Mouse (Mus musculus) CH12.LX (cell line): ENCODE measurements around the gene Gm21983. TPM values are rescaled to one million over a fixed set of nuclear protein-coding genes. Genes with fewer than 3 reads are reported as not detected.

Experiments used
- DNase-seq: peaks from one replicate; pipeline ENCODE4 v3.0.0-alpha.2; 2013; ENCODE audit errors: extremely low read depth
- H3K27ac ChIP-seq: 2 replicates; pipeline ENCODE4 v1.5.1; 2012; ENCODE audit warnings: low read depth, mild to moderate bottlenecking, control low read depth, moderate library complexity; ENCODE audit not compliant: insufficient read depth
- H3K27me3 ChIP-seq: replicated peaks from 2 replicates; pipeline ENCODE3; 2012; ENCODE audit warnings: inconsistent platforms
- H3K36me3 ChIP-seq, 2 experiments: replicated peaks in 1 of 2; 2 replicates each; pipeline versions ENCODE3 to v1.6.1; 2012; ENCODE audit warnings: inconsistent platforms in 1 of 2, low read length in 1 of 2, mild to moderate bottlenecking in 1 of 2, mixed read lengths in 1 of 2, moderate library complexity in 1 of 2; ENCODE audit not compliant: control insufficient read depth in 1 of 2, insufficient read depth in 1 of 2
- H3K4me1 ChIP-seq, 2 experiments: 2 replicates each; pipeline ENCODE4 v1.6.1; 2012; ENCODE audit warnings: inconsistent platforms in 1 of 2, moderate library complexity in 1 of 2; ENCODE audit not compliant: insufficient read depth in 2 of 2, control insufficient read depth in 1 of 2
- H3K4me2 ChIP-seq: 2 replicates; pipeline ENCODE4 v1.6.1; 2012; ENCODE audit warnings: low read depth, mild to moderate bottlenecking, control low read depth; ENCODE audit not compliant: poor library complexity, insufficient read depth, severe bottlenecking
- H3K4me3 ChIP-seq, 3 experiments: fragments of 150-350 bp in 1 of 3; sonication (generic) in 1 of 3; replicated peaks in 1 of 3; 2 replicates each; pipeline versions ENCODE3 to v1.5.1; 2011 to 2012; ENCODE audit warnings: low read depth in 2 of 3, low read length in 2 of 3, mild to moderate bottlenecking in 2 of 3, moderate library complexity in 2 of 3, control low read depth in 1 of 3, improper control_type of control experiment in 1 of 3, inconsistent platforms in 1 of 3, mixed read lengths in 1 of 3; ENCODE audit not compliant: poor library complexity in 1 of 3
- H3K79me2 ChIP-seq: replicated peaks from 2 replicates; pipeline ENCODE4 v1.6.1; 2012; ENCODE audit warnings: mild to moderate bottlenecking, moderate library complexity; ENCODE audit not compliant: control insufficient read depth, poor library complexity, insufficient read depth, severe bottlenecking; ENCODE audit errors: extremely low read depth
- H3K9ac ChIP-seq: 2 replicates; pipeline ENCODE4 v1.6.1; 2012; ENCODE audit warnings: low read depth, mild to moderate bottlenecking, control low read depth, moderate library complexity; ENCODE audit not compliant: insufficient read depth
- H3K9me3 ChIP-seq: replicated peaks from 2 replicates; pipeline ENCODE3; 2012; ENCODE audit warnings: low read length, inconsistent platforms, mixed read lengths
- BHLHE40 ChIP-seq: IDR thresholded peaks from 2 replicates; pipeline ENCODE4 v1.6.1; 2011; ENCODE audit warnings: mild to moderate bottlenecking, low read depth, low read length, improper control_type of control experiment
- E2F4 ChIP-seq: IDR thresholded peaks from 2 replicates; pipeline ENCODE4 v1.6.1; 2011; ENCODE audit warnings: low read depth, low read length, improper control_type of control experiment; ENCODE audit not compliant: insufficient replicate concordance
- ELF1 ChIP-seq: IDR thresholded peaks from 2 replicates; pipeline ENCODE4 v1.6.1; 2014; ENCODE audit warnings: low read depth, mild to moderate bottlenecking, inconsistent platforms, low read length, improper control_type of control experiment
- EP300 ChIP-seq: IDR thresholded peaks from 2 replicates; pipeline ENCODE4 v1.6.1; 2011; ENCODE audit warnings: low read length, improper control_type of control experiment
- ETS1 ChIP-seq: conservative IDR thresholded peaks from 2 replicates; pipeline ENCODE4 v1.6.1; 2012; ENCODE audit warnings: low read depth, mild to moderate bottlenecking, inconsistent platforms, low read length, improper control_type of control experiment, moderate library complexity
- GABPA ChIP-seq: IDR thresholded peaks from 2 replicates; pipeline ENCODE4 v1.6.1; 2012; ENCODE audit warnings: low read depth, low read length, improper control_type of control experiment, inconsistent platforms; ENCODE audit not compliant: insufficient replicate concordance
- HCFC1 ChIP-seq: IDR thresholded peaks from 2 replicates; pipeline ENCODE4 v1.6.1; 2012; ENCODE audit warnings: low read depth, mild to moderate bottlenecking, inconsistent platforms, low read length, improper control_type of control experiment
- IRF4 ChIP-seq: IDR thresholded peaks from 2 replicates; pipeline ENCODE4 v1.6.1; 2014; ENCODE audit warnings: low read depth, mild to moderate bottlenecking, inconsistent platforms, low read length, improper control_type of control experiment
- JUN ChIP-seq: IDR thresholded peaks from 2 replicates; pipeline ENCODE4 v1.6.1; 2011; ENCODE audit warnings: low read depth, mild to moderate bottlenecking, low read length, improper control_type of control experiment, moderate library complexity; ENCODE audit not compliant: insufficient read depth
- JUND ChIP-seq: conservative IDR thresholded peaks from 2 replicates; pipeline ENCODE4 v1.6.1; 2011; ENCODE audit warnings: low read depth, low read length, improper control_type of control experiment
- KAT2A ChIP-seq: IDR thresholded peaks from 2 replicates; pipeline ENCODE4 v1.6.1; 2012; ENCODE audit warnings: low read length, improper control_type of control experiment, inconsistent platforms; ENCODE audit not compliant: insufficient replicate concordance
- MAZ ChIP-seq: IDR thresholded peaks from 2 replicates; pipeline ENCODE4 v1.6.1; 2012; ENCODE audit warnings: low read depth, mild to moderate bottlenecking, inconsistent platforms, low read length, improper control_type of control experiment, moderate library complexity
- MEF2A ChIP-seq: IDR thresholded peaks from 2 replicates; pipeline ENCODE4 v1.6.1; 2014; ENCODE audit warnings: low read depth, mild to moderate bottlenecking, inconsistent platforms, low read length, improper control_type of control experiment, borderline replicate concordance
- NELFE ChIP-seq: IDR thresholded peaks from 2 replicates; pipeline ENCODE4 v1.6.1; 2011; ENCODE audit warnings: low read depth, low read length, improper control_type of control experiment
- NRF1 ChIP-seq: IDR thresholded peaks from 2 replicates; pipeline ENCODE4 v1.6.1; 2014; ENCODE audit warnings: low read depth, mild to moderate bottlenecking, inconsistent platforms, low read length, improper control_type of control experiment, moderate library complexity
- PAX5 ChIP-seq: IDR thresholded peaks from 2 replicates; pipeline ENCODE4 v1.6.1; 2012; ENCODE audit warnings: low read length, inconsistent platforms, mixed read lengths
- RAD21 ChIP-seq: IDR thresholded peaks from 2 replicates; pipeline ENCODE4 v1.6.1; 2011; ENCODE audit warnings: low read depth, mild to moderate bottlenecking, low read length, improper control_type of control experiment, moderate library complexity
- RCOR1 ChIP-seq: conservative IDR thresholded peaks from 2 replicates; pipeline ENCODE4 v1.6.1; 2012; ENCODE audit warnings: low read depth, mild to moderate bottlenecking, inconsistent platforms, low read length, improper control_type of control experiment
- SIN3A ChIP-seq: IDR thresholded peaks from 2 replicates; pipeline ENCODE4 v1.6.1; 2012; ENCODE audit warnings: low read length, improper control_type of control experiment, inconsistent platforms
- SMC3 ChIP-seq: IDR thresholded peaks from 2 replicates; pipeline ENCODE4 v1.6.1; 2011; ENCODE audit warnings: low read depth, low read length, improper control_type of control experiment
- TCF12 ChIP-seq: IDR thresholded peaks from 2 replicates; pipeline ENCODE4 v1.6.1; 2014; ENCODE audit warnings: low read depth, mild to moderate bottlenecking, inconsistent platforms, low read length, improper control_type of control experiment
- UBTF ChIP-seq: IDR thresholded peaks from 2 replicates; pipeline ENCODE4 v1.6.1; 2012; ENCODE audit warnings: low read depth, mild to moderate bottlenecking, inconsistent platforms, low read length, improper control_type of control experiment, moderate library complexity
- USF2 ChIP-seq: conservative IDR thresholded peaks from 2 replicates; pipeline ENCODE4 v1.6.1; 2011; ENCODE audit warnings: low read depth, low read length, improper control_type of control experiment
- ZC3H11A ChIP-seq: IDR thresholded peaks from 2 replicates; pipeline ENCODE4 v1.6.1; 2012; ENCODE audit warnings: low read depth, mild to moderate bottlenecking, inconsistent platforms, low read length, improper control_type of control experiment
- ZKSCAN1 ChIP-seq: IDR thresholded peaks from 2 replicates; pipeline ENCODE4 v1.6.1; 2012; ENCODE audit warnings: low read depth, inconsistent platforms, low read length, improper control_type of control experiment, borderline replicate concordance
- ZMIZ1 ChIP-seq: IDR thresholded peaks from 2 replicates; pipeline ENCODE4 v1.6.1; 2012; ENCODE audit warnings: low read depth, mild to moderate bottlenecking, inconsistent platforms, low read length, improper control_type of control experiment
- ZNF384 ChIP-seq: IDR thresholded peaks from 2 replicates; pipeline ENCODE4 v1.6.1; 2012; ENCODE audit warnings: low read depth, low read length, improper control_type of control experiment, inconsistent platforms
- dilution Hi-C: fragments of 300-500 bp; cut with MboI; formaldehyde crosslinking; loops from 2 replicates; pipeline ENCODE4 v1.14.3; 2020; ENCODE audit warnings: low sequenced_read_pairs; ENCODE audit not compliant: extremely low pct_unique_long_range_greater_than_20kb, extremely low pct_ligation_motif_present
- in situ Hi-C: fragments of 300-500 bp; cut with MboI; formaldehyde crosslinking; loops from 3 replicates; pipeline ENCODE4 v1.14.3; 2019; ENCODE audit warnings: low sequenced_read_pairs, low pct_ligation_motif_present, low pct_unique_long_range_greater_than_20kb, mixed read lengths
- polyA plus RNA-seq: library from polyadenylated mRNA; unstranded; fragments of >175 nt; gene quantifications from 2 replicates; pipeline ENCODE4 v1.2.1, GENCODE M21; 2012; ENCODE audit warnings: low read depth; ENCODE audit not compliant: insufficient read length
- total RNA-seq, 2 experiments: library from RNA; depleted of rRNA; stranded (reverse); fragments of 300-350 nt in 1 of 2; fragments of >200 nt in 1 of 2; gene quantifications; 2 replicates each; pipeline ENCODE4 v1.2.3; 2012 to 2014

Gm21983 gene
- total and polyA plus RNA-seq, 3 experiments = 0.13 to 0.81 TPM; not detected in 1

DNA sequence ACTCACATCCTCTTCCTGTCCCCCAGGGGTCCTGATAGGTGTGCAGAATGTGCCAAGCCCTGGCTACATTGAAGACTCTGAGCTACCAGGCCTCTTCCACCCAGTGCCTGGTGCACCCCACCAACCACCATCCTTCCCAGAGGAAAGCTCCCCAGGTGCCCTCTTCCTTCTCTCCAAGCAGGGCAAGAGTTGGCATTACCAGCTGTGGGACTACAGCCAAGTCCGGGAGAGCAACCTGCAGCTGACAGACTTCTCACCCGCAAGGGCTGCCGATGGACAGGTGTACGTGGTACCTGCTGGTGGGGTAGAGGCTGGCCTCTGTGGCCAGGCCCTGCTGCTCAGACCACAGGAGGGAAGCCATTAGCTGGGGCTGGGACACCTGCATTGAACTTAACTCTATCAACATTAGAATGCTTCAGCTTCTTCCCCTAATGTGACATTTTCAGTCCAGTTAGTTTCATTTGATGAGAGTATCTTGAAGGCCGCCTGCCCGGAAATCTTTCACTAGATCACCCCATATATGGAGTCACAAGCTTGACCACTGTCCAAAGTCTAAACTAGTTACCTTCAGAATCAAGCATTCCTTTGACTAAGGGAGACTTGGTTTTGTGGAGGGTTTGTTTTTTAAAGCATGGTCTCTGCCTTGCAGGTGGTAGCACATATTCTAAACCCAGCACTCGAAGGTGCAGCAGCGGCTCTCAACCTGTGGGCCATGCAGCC lies 23.0 kb upstream of the Gm21983 start:
- H3K79me2 ChIP-seq = no peaks in the 10 kb centered on the region
- H3K4me1 ChIP-seq = peaks cover 0 to 16% of the 10 kb centered on the region in 2 experiments; a peak in 2 of 4 replicates
- DNase-seq = no peak
- no peak overlapping the region for H3K4me2 ChIP-seq
- in situ Hi-C loops (no loop called here), dilution Hi-C loops (no loop called here)
- no peak overlapping the region for H3K4me3 ChIP-seq
- no peaks in the 10 kb centered on the region for H3K9me3 ChIP-seq
- H3K9ac ChIP-seq = no peak overlapping the region
- no peak for TF ChIP-seq SIN3A
- no peak for TF ChIP-seq NRF1
- TF ChIP-seq JUND = no peak
- TF ChIP-seq HCFC1 = no peak
- no peak for TF ChIP-seq ELF1
- TF ChIP-seq EP300 = no peak
- no peak for TF ChIP-seq ZKSCAN1
- no peak for TF ChIP-seq ETS1
- TF ChIP-seq ZC3H11A = no peak
- no peak for TF ChIP-seq BHLHE40
- no peak for TF ChIP-seq ZNF384
- TF ChIP-seq JUN = no peak
- no peak for TF ChIP-seq MEF2A
- no peak for TF ChIP-seq UBTF
- no peak for TF ChIP-seq MAZ
- no peak for TF ChIP-seq SMC3
- TF ChIP-seq RCOR1 = no peak
- TF ChIP-seq NELFE = no peak
- TF ChIP-seq ZMIZ1 = no peak
- no peak for TF ChIP-seq E2F4
- H3K36me3 ChIP-seq = peaks cover 29 to 76% of the 10 kb centered on the region in 2 experiments
- H3K27me3 ChIP-seq = no peaks in the 10 kb centered on the region
- H3K27ac ChIP-seq = no peak overlapping the region

DNA sequence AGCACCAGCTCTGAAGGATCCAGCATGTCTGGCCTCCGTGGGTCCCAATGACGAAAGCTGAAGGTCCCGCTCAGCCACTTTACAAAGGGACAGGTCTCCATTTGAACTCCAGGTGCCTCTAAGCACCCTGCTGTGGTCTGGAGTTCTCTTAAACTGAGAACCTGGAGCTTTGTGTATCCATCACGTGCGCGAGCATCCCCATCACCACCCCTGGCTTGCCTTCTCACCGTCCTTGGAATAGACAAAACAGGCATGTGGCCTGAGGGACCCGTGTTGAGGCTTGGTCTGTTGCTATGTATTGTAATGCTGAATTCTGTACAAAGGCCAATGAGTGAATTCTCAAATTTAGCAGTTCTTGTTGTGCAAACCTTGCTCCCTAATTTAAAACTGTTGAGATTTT lies 17.9 kb upstream of the Gm21983 start:
- Histone ChIP-seq H3K4me3 (no peak overlapping the region), H3K27ac (no peak overlapping the region), H3K79me2 (peaks cover 15% of the 10 kb centered on the region), H3K4me2 (no peak overlapping the region), H3K36me3 (peaks cover 12 to 57% of the 10 kb centered on the region in 2 experiments), H3K27me3 (no peaks in the 10 kb centered on the region), H3K4me1 (peaks cover 2 to 49% of the 10 kb centered on the region in 2 experiments), H3K9ac (no peak overlapping the region), H3K9me3 (no peaks in the 10 kb centered on the region)
- no peak for TF ChIP-seq PAX5
- TF ChIP-seq HCFC1 = no peak
- no peak for TF ChIP-seq ELF1
- TF ChIP-seq GABPA = no peak
- no peak for TF ChIP-seq EP300
- no peak for TF ChIP-seq KAT2A
- TF ChIP-seq USF2 = no peak
- TF ChIP-seq UBTF = no peak
- no peak for TF ChIP-seq RAD21
- TF ChIP-seq E2F4 = no peak
- TF ChIP-seq MEF2A = no peak
- TF ChIP-seq ZMIZ1 = no peak
- TF ChIP-seq IRF4 = no peak
- no peak for TF ChIP-seq TCF12
- dilution Hi-C loops (no loop called here), in situ Hi-C loops (no loop called here)
- DNase-seq = no peak
